Mouse (Mus musculus) embryonic fibroblast, embryonic 13.5 days (primary cell): Measurements from ENCODE around the gene Mapt.

Experiments
- CTCF ChIP-seq: IDR thresholded peaks from 2 replicates; pipeline ENCODE4 v1.5.1; 2011; ENCODE audit warnings: mild to moderate bottlenecking, control low read depth, low read length, moderate library complexity, borderline replicate concordance; ENCODE audit not compliant: insufficient read depth
- POLR2A ChIP-seq: IDR thresholded peaks from 2 replicates; pipeline ENCODE4 v1.6.1; 2011; ENCODE audit warnings: low read depth, mild to moderate bottlenecking, control low read depth, low read length, moderate library complexity

- TF ChIP-seq CTCF (no peak), POLR2A (no peak)
Measured at GRCm38 (mm10) chr11:104305711-104306110, 74.5 kb downstream of the Mapt start.
